Mouse (Mus musculus): ENCODE data around the gene Ap4b1. TPM values are rescaled to one million over a fixed set of nuclear protein-coding genes. Genes with fewer than 3 reads are reported as not detected.
"Not testable (repeated sequence)": the region's sequence is repeated elsewhere in the genome, so short reads cannot be mapped to it uniquely, and the experiment has no call there.

The Ap4b1 gene
- polyA plus RNA-seq, 1 experiment from 2014 or later: 25.9 TPM

DNA sequence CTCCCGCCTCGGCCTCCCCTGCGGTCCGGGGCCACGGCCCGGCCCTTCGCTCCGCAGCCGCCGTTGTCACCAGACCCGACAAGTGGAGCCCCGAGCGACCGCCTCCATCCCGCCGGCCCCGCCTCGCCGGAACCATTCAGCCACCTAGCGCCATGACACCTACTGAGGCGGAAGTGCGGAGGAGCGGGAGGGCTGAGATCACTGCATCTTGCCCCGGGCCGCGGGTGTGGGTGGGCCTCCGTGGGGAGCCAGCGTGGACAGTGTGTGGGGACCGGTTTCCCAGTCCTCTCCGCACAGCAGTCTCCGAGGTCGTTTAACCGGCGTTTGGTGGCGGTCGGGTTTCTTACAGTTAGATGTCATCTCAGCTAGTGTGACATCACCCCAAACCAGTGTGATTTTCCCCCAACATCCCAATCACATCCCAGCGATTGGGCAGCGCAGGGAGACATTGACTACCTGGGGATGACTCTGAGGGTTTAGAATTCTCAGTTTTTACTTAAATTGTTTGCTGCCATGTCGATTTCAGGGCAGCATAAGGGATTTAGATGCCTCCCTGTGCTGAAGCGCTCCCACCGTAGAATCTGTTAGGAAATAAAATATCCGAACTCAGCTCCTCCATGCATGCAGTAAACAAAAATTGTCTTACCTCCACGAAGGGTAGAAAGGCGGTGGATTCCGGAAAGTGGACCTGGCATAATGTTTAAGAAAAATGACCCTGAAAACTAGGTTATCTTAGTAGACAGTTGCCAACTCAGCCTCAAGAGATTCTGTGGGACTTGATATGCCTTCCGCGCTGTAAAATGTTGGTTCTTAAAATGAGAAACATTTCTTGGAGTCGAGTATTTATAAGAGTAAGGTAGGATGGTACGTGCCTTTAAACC lies 17.9 kb upstream of the Ap4b1 start, which contains the start of gene Hipk1:
TSS of gene Hipk1 (minus strand) at position 334 of the 881 bp plus-strand sequence.
- Histone ChIP-seq H3K4me2 (ENCODE audit: low read length) (peak within 1 kb of the TSS; percentile 87), H3K9ac (ENCODE audit: low read length) (peak within 1 kb of the TSS; percentile 96), H3K4me1 (ENCODE audit: control insufficient read depth, insufficient read depth, low read length) (peaks cover 17% of the 10 kb centered on the region), H3K4me3 (ENCODE audit: low read depth, low read length) (peak within 1 kb of the TSS; percentile 93), H3K36me3 (ENCODE audit: control insufficient read depth, insufficient read depth, low read length) (no peaks in the 10 kb centered on the region), H3K9me3 (replicated peaks; ENCODE audit: control insufficient read depth, low read length) (no peaks in the 10 kb centered on the region), H3K27me3 (replicated peaks; ENCODE audit: control insufficient read depth, insufficient read depth, low read length) (no peaks in the 10 kb centered on the region), H3K27ac (ENCODE audit: low read depth, low read length) (peak within 1 kb of the TSS; percentile 87)
- DNase-seq (ENCODE audit: low spot score) (peak; percentile 95), ATAC-seq (peak; percentile 97)
- 10% methylated on average over 43 of the region's 49 CpGs for WGBS

DNA sequence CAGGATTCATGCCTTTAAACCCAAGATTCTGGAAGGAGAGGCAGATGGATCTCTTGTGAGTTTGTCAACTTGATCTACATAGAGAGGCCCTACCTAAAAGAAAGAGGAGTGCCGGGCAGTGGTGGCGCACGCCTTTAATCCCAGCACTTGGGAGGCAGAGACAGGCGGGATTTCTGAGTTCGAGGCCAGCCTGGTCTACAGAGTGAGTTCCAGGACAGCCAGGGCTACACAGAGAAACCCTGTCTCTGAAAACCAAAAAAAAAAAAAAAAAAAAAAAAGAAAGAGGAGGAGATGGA lies 17.3 kb upstream of the Ap4b1 start:
- not testable (repeated sequence) for DNase-seq (ENCODE audit: low spot score); H3K27ac ChIP-seq (ENCODE audit: low read depth, low read length); H3K36me3 ChIP-seq (ENCODE audit: control insufficient read depth, insufficient read depth, low read length); H3K27me3 ChIP-seq (replicated peaks; ENCODE audit: control insufficient read depth, insufficient read depth, low read length); H3K9ac ChIP-seq (ENCODE audit: low read length); H3K9me3 ChIP-seq (replicated peaks; ENCODE audit: control insufficient read depth, low read length); ATAC-seq
- Histone ChIP-seq H3K4me2 (ENCODE audit: low read length) (peak overlapping the region; percentile 69), H3K4me1 (ENCODE audit: control insufficient read depth, insufficient read depth, low read length) (peaks cover 17% of the 10 kb centered on the region), H3K4me3 (ENCODE audit: low read depth, low read length) (peak overlapping the region; percentile 93; the same call in 1 of the 2 replicates)
- WGBS: 75% methylated on average over 5 of the region's 5 CpGs

DNA sequence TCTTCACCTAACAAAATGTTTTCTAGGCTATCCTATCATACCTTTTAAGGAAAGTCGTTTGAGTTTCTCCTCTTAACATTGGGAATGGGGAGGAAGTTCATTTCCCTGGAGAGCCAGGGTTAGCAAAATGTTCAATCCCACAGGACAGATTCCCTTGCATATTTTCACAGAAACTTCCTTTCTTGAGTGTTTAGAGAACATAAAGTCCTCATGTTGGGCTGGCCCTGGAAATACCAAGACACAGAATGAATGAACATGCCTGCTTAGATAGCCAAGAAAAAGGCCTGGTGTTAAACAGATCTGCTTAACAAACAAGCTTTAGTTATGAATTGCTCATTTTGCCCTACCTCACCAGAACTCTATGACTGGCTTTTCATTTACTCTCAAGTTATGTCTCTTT lies 16.8 kb upstream of the Ap4b1 start:
- Histone ChIP-seq H3K36me3 (ENCODE audit: control insufficient read depth, insufficient read depth, low read length) (no peaks in the 10 kb centered on the region), H3K4me1 (ENCODE audit: control insufficient read depth, insufficient read depth, low read length) (peaks cover 17% of the 10 kb centered on the region), H3K27me3 (replicated peaks; ENCODE audit: control insufficient read depth, insufficient read depth, low read length) (no peaks in the 10 kb centered on the region), H3K4me3 (ENCODE audit: low read depth, low read length) (no peak overlapping the region), H3K4me2 (ENCODE audit: low read length) (no peak overlapping the region), H3K9me3 (replicated peaks; ENCODE audit: control insufficient read depth, low read length) (no peaks in the 10 kb centered on the region), H3K9ac (ENCODE audit: low read length) (no peak overlapping the region), H3K27ac (ENCODE audit: low read depth, low read length) (no peak overlapping the region)
- DNase-seq (ENCODE audit: low spot score) (no peak), ATAC-seq (no peak)
- WGBS: 84% methylated on average over 1 of the region's 1 CpGs

DNA sequence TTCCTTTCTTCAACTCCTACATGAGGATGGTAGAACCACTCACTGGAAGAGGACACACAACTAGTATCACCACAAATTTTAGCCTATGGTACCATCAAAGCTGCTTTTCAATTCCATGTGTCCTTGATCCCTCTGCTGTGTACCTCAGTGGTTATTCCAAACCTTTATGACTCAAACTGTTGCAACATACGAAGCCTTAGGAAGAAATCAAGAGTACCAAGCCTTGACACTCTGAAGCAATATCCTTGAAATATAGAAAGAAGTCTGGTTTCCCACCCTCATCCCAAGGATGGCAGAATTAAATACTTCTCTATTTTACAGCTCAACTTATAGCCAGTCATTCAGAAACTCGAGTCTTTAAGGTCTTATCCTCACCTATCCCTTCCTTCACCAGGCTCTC lies 12.9 kb upstream of the Ap4b1 start:
- DNase-seq (ENCODE audit: low spot score) (no peak), ATAC-seq (no peak)
- Histone ChIP-seq H3K4me2 (ENCODE audit: low read length) (no peak overlapping the region), H3K9ac (ENCODE audit: low read length) (no peak overlapping the region), H3K27ac (ENCODE audit: low read depth, low read length) (no peak overlapping the region), H3K4me3 (ENCODE audit: low read depth, low read length) (no peak overlapping the region), H3K9me3 (replicated peaks; ENCODE audit: control insufficient read depth, low read length) (no peaks in the 10 kb centered on the region), H3K36me3 (ENCODE audit: control insufficient read depth, insufficient read depth, low read length) (no peaks in the 10 kb centered on the region), H3K27me3 (replicated peaks; ENCODE audit: control insufficient read depth, insufficient read depth, low read length) (no peaks in the 10 kb centered on the region), H3K4me1 (ENCODE audit: control insufficient read depth, insufficient read depth, low read length) (no peaks in the 10 kb centered on the region)
- 68% methylated on average over 2 of the region's 2 CpGs for WGBS

DNA sequence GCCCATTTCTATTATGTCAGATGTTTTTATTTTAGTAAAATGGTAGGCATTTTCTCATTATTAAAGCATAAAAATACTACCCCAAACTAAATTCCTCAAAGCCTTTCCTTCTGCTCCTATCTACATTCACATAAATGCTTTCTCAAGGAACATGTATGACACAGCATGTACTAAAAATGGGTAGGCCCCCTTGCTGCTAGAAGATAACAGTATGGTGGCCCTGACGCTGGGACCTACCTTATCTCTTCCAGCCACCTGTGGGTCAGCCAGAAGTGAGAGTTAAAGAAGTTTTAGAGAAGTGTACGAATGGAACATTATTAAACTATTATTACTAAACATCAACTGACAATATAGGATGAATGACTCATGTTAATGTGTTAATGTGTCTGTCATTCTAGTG lies 9.8 kb upstream of the Ap4b1 start:
- H3K27me3 ChIP-seq (replicated peaks; ENCODE audit: control insufficient read depth, insufficient read depth, low read length): no peaks in the 10 kb centered on the region
- H3K4me3 ChIP-seq (ENCODE audit: low read depth, low read length): no peak overlapping the region
- WGBS: 82% methylated on average over 2 of the region's 2 CpGs
- H3K27ac ChIP-seq (ENCODE audit: low read depth, low read length): no peak overlapping the region
- no peak for ATAC-seq
- no peak overlapping the region for H3K9ac ChIP-seq (ENCODE audit: low read length)
- no peak for DNase-seq (ENCODE audit: low spot score)
- no peaks in the 10 kb centered on the region for H3K9me3 ChIP-seq (replicated peaks; ENCODE audit: control insufficient read depth, low read length)
- H3K4me1 ChIP-seq (ENCODE audit: control insufficient read depth, insufficient read depth, low read length): no peaks in the 10 kb centered on the region
- H3K36me3 ChIP-seq (ENCODE audit: control insufficient read depth, insufficient read depth, low read length): peaks cover 28% of the 10 kb centered on the region
- no peak overlapping the region for H3K4me2 ChIP-seq (ENCODE audit: low read length)

DNA sequence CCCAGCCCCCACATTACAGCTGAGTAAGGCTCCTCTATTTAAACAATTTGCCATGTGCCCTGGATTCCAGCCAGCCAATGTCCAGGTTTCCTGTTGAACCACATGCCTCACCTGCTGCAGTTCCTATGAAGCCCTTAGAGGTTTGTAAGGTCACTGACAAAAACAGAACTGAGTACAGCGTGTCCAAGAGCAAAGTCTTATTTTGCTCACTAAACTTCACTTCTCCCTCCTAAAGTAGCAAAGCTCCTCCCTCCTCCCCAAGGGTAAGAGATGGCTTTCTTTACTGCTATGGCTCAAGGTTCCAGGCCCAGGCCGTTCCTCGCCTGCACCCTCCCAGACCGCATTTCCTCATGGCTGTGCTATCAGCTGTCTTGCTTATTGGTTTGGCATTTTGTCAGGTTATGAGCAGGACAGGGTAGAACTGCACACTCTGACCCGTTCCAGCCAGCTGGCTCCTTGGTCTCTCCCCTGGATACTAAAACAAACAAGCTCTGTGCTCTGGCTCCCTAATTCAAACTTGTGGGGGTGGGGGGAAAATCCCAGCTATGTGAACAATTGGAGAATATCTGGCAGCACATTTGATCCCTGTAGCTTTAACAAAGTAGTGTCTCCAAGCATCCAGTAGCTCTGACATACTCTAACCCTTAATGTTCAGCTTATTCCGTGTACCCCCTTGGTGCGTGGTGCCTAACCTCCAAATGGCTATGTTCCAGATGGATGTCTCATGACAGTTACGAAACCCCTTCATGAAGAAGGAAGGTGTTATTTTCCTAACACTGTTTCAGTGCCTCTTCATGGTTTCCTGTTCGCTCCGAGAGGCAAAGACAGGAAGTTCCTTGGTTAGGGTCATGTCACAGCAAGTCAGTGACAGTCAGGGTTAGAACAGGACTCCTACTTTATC lies 7.4 kb upstream of the Ap4b1 start:
- Histone ChIP-seq H3K4me3 (ENCODE audit: low read depth, low read length) (no peak overlapping the region), H3K9ac (ENCODE audit: low read length) (no peak overlapping the region), H3K9me3 (replicated peaks; ENCODE audit: control insufficient read depth, low read length) (no peaks in the 10 kb centered on the region), H3K4me2 (ENCODE audit: low read length) (no peak overlapping the region), H3K27me3 (replicated peaks; ENCODE audit: control insufficient read depth, insufficient read depth, low read length) (no peaks in the 10 kb centered on the region), H3K36me3 (ENCODE audit: control insufficient read depth, insufficient read depth, low read length) (peaks cover 42% of the 10 kb centered on the region), H3K27ac (ENCODE audit: low read depth, low read length) (no peak overlapping the region), H3K4me1 (ENCODE audit: control insufficient read depth, insufficient read depth, low read length) (no peaks in the 10 kb centered on the region)
- ATAC-seq: no peak
- 89% methylated on average over 10 of the region's 10 CpGs for WGBS
- no peak for DNase-seq (ENCODE audit: low spot score)

DNA sequence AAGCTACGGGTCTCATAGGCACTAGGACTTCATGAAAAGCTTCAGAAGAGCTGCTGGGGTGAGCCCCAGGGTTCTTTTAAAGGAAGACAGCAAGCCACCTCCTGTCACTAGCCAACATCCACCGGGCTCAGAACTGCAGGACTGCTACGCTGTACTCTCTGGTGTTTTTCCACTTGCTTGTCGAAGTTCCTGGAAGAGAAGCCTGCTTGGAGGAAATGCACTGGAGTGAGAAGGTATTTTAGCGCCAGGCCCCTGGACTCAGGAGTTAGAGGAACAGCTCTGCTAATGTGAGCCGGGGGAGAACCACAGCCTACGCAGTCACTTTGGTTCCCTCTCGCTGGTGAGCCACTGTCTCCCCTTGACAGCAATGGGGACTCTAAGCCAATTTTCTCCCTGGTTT lies 6.5 kb upstream of the Ap4b1 start:
- Histone ChIP-seq H3K4me2 (ENCODE audit: low read length) (no peak overlapping the region), H3K9me3 (replicated peaks; ENCODE audit: control insufficient read depth, low read length) (no peaks in the 10 kb centered on the region), H3K9ac (ENCODE audit: low read length) (no peak overlapping the region), H3K4me1 (ENCODE audit: control insufficient read depth, insufficient read depth, low read length) (no peaks in the 10 kb centered on the region), H3K4me3 (ENCODE audit: low read depth, low read length) (no peak overlapping the region), H3K36me3 (ENCODE audit: control insufficient read depth, insufficient read depth, low read length) (peaks cover 47% of the 10 kb centered on the region), H3K27ac (ENCODE audit: low read depth, low read length) (no peak overlapping the region), H3K27me3 (replicated peaks; ENCODE audit: control insufficient read depth, insufficient read depth, low read length) (no peaks in the 10 kb centered on the region)
- WGBS: 94% methylated on average over 8 of the region's 8 CpGs
- no peak for DNase-seq (ENCODE audit: low spot score)
- no peak for ATAC-seq

DNA sequence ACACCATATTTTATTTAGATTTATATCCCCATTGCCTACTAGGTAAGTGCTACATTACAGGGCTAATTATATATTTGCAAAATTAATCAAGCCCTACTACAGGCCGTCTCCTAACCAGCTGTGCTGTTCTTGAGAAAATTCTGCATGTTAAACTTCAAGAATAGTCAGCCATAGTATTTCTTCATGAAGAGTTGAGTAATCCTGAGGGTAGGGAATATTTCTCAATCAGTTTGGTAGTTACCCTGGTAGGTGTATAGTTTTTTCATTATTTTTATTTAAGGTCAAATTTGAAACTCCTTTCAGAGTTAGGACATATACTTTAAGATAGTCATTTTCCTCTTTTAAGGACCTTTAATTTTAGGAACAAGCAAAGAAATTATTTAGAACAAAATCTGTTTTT lies 3.6 kb upstream of the Ap4b1 start:
- no peak for ATAC-seq
- no peak overlapping the region for H3K4me2 ChIP-seq (ENCODE audit: low read length)
- H3K4me3 ChIP-seq (ENCODE audit: low read depth, low read length): no peak overlapping the region
- DNase-seq (ENCODE audit: low spot score): no peak
- H3K4me1 ChIP-seq (ENCODE audit: control insufficient read depth, insufficient read depth, low read length): peaks cover 12% of the 10 kb centered on the region
- H3K27me3 ChIP-seq (replicated peaks; ENCODE audit: control insufficient read depth, insufficient read depth, low read length): no peaks in the 10 kb centered on the region
- no peak overlapping the region for H3K27ac ChIP-seq (ENCODE audit: low read depth, low read length)
- 91% methylated on average over 1 of the region's 1 CpGs for WGBS
- peaks cover 47% of the 10 kb centered on the region for H3K36me3 ChIP-seq (ENCODE audit: control insufficient read depth, insufficient read depth, low read length)
- no peak overlapping the region for H3K9ac ChIP-seq (ENCODE audit: low read length)
- H3K9me3 ChIP-seq (replicated peaks; ENCODE audit: control insufficient read depth, low read length): no peaks in the 10 kb centered on the region

DNA sequence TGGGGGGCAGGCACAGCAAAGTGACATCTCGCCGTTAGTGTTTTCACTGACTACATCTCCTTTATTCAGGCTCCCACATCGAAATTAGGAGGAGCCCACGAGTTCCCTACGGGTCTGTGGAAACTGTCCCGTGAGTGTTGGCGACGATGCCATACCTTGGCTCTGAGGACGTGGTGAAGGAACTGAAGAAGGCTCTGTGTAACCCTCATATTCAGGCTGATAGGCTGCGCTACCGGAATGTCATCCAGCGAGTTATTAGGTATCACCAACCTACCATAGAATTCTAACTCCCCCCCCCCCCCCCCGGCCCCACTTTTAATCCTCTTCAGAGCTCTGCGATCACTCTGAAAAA lies 455 bp downstream of the Ap4b1 start:
- WGBS: 2% methylated on average over 14 of the region's 14 CpGs
- Histone ChIP-seq H3K9ac (ENCODE audit: low read length) (peak overlapping the region; percentile 79), H3K4me1 (ENCODE audit: control insufficient read depth, insufficient read depth, low read length) (peaks cover 12% of the 10 kb centered on the region), H3K27me3 (replicated peaks; ENCODE audit: control insufficient read depth, insufficient read depth, low read length) (no peaks in the 10 kb centered on the region), H3K4me3 (ENCODE audit: low read depth, low read length) (peak overlapping the region; percentile 63), H3K36me3 (ENCODE audit: control insufficient read depth, insufficient read depth, low read length) (peaks cover 31% of the 10 kb centered on the region), H3K4me2 (ENCODE audit: low read length) (peak overlapping the region; percentile 71), H3K9me3 (replicated peaks; ENCODE audit: control insufficient read depth, low read length) (no peaks in the 10 kb centered on the region), H3K27ac (ENCODE audit: low read depth, low read length) (peak overlapping the region; percentile 87)
- DNase-seq (ENCODE audit: low spot score) (no peak), ATAC-seq (peak; percentile 64)

All from forebrain, embryonic 14.5 days (tissue).